Mouse (Mus musculus) thymus, adult 2 months (tissue): ENCODE data around the gene Pdcd4. TPM values are rescaled to one million over a fixed set of nuclear protein-coding genes. Genes with fewer than 3 reads are reported as not detected.
"Not testable (repeated sequence)": the region's sequence is repeated elsewhere in the genome, so short reads cannot be mapped to it uniquely, and the experiment has no call there.

Source experiments
- DNase-seq: peaks from one replicate; pipeline ENCODE4 v3.0.0; 2021
- H3K27ac ChIP-seq: fragments of 200-500 bp; 2 replicates; pipeline ENCODE4 v1.5.1; 2012; ENCODE audit warnings: low read length, control low read depth; ENCODE audit not compliant: control insufficient read depth, insufficient read depth
- H3K27me3 ChIP-seq: fragments of 200-500 bp; 2 replicates; pipeline ENCODE4 v1.6.1; 2012; ENCODE audit warnings: mild to moderate bottlenecking, low read length, moderate library complexity, mixed read lengths; ENCODE audit not compliant: control insufficient read depth, insufficient read depth
- H3K36me3 ChIP-seq: fragments of 200-500 bp; 2 replicates; pipeline ENCODE4 v1.6.1; 2012; ENCODE audit warnings: mild to moderate bottlenecking, low read length, moderate library complexity; ENCODE audit not compliant: control insufficient read depth, insufficient read depth
- H3K4me1 ChIP-seq: fragments of 200-500 bp; replicated peaks from 2 replicates; pipeline ENCODE4 v1.6.1; 2012; ENCODE audit warnings: low read length; ENCODE audit not compliant: control insufficient read depth, insufficient read depth
- H3K4me3 ChIP-seq: fragments of 200-500 bp; 2 replicates; pipeline ENCODE4 v1.5.1; 2012; ENCODE audit warnings: mild to moderate bottlenecking, low read length, control low read depth, moderate library complexity; ENCODE audit not compliant: control insufficient read depth, insufficient read depth
- CTCF ChIP-seq: fragments of 200-500 bp; IDR thresholded peaks from 2 replicates; pipeline ENCODE4 v1.5.1; 2012; ENCODE audit warnings: mild to moderate bottlenecking, control low read depth, low read length, moderate library complexity, borderline replicate concordance; ENCODE audit not compliant: control insufficient read depth, poor library complexity, insufficient read depth; ENCODE audit errors: extremely low read depth
- POLR2A ChIP-seq: fragments of 200-500 bp; IDR thresholded peaks from 2 replicates; pipeline ENCODE4 v1.6.1; 2012; ENCODE audit warnings: mild to moderate bottlenecking, low read length, control low read depth, moderate library complexity; ENCODE audit not compliant: control insufficient read depth, poor library complexity, insufficient read depth; ENCODE audit errors: extremely low read depth
- WGBS: fragments of 180-500 bp; shearing (Covaris S2); methylation state at CpG from one replicate; pipeline ENCODE4 v1.1.7; 2018; 5-methylcytosine and 5-hydroxymethylcytosine counted together
- polyA plus RNA-seq: library from polyadenylated mRNA; depleted of rRNA; stranded (reverse); fragments of >200 nt; gene quantifications from 2 replicates; pipeline ENCODE4 v1.2.3, GENCODE M21; 2012; rRNA removed

The Pdcd4 gene
- polyA plus RNA-seq, 1 experiment: 18.2 TPM

- WGBS: 93% methylated on average over 4 of the region's 4 CpGs
- Histone ChIP-seq H3K27me3 (no peaks in the 10 kb centered on the region), H3K27ac (no peak overlapping the region), H3K4me1 (no peaks in the 10 kb centered on the region), H3K36me3 (no peaks in the 10 kb centered on the region), H3K4me3 (no peak overlapping the region)
- no peak for TF ChIP-seq POLR2A
- no peak for TF ChIP-seq CTCF
- no peak for DNase-seq
Observed at GRCm38 (mm10) chr19:53962511-53962910, 70.5 kb downstream of the Pdcd4 start.

GRCm38 (mm10) chr19:53964347-53964746 lies 72.3 kb downstream of the Pdcd4 start:
- not testable (repeated sequence) for DNase-seq, H3K4me3 ChIP-seq, H3K36me3 ChIP-seq, H3K27me3 ChIP-seq, H3K4me1 ChIP-seq, H3K27ac ChIP-seq
- 97% methylated on average over 3 of the region's 3 CpGs for WGBS

DNA sequence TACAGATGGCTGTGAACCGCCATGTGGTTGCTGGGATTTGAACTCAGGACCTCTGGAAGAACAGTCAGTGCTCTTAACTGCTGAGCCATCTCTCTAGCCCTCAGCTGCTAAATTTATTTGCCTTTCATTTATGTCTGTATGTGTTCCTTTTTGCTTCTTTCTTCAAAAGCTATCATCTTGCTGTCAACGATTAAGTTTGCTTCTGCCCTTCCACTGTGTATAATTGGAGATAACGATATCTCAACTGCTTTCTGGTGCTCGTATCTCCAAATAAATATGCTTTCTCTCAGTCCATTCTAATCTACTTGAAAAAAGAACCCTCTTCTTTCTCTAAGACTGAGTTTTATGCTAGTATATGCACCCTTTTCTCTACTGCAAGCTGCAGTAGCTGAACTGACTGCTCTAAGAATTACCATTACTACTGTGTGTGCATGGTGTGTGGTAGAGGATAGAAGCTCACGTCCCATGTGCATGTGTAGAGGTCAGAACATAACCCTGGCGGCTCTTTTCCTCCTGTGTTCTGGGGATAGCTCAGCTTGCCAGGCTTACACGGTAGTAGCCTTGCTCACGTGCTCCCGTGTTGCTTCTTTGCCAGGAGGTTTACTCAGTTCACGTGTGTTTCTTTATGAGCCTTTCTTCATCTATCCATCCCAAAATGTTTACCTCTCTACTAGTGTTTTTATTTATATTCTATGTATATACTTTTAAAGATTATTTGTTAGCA lies 73.0 kb downstream of the Pdcd4 start:
- Histone ChIP-seq H3K36me3 (no peaks in the 10 kb centered on the region), H3K4me1 (no peaks in the 10 kb centered on the region), H3K4me3 (no peak overlapping the region), H3K27ac (no peak overlapping the region), H3K27me3 (no peaks in the 10 kb centered on the region)
- no peak for DNase-seq
- WGBS: 92% methylated on average over 10 of the region's 10 CpGs
- TF ChIP-seq CTCF (no peak), POLR2A (no peak)

DNA sequence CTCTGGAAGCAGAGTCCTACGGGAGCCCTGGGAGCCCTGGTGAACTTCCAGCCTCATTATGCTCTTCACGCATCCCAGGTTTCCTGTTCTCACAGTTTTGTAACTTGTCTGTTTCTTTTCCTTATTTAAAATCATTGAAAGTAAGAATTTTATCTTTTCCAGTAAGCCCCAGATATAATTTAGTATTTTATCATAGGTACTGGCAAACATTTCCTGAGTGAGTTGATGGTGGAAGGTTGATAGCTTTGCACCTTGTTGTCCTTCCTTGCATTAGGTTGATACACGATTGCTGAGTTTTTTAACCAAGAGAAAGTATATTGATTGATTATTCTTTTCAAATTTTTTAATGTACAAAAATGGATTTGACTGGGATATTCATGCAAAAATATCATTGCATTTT lies 77.2 kb downstream of the Pdcd4 start:
- Histone ChIP-seq H3K36me3 (no peaks in the 10 kb centered on the region), H3K4me3 (no peak overlapping the region), H3K27me3 (no peaks in the 10 kb centered on the region), H3K4me1 (no peaks in the 10 kb centered on the region), H3K27ac (no peak overlapping the region)
- 95% methylated on average over 3 of the region's 3 CpGs for WGBS
- TF ChIP-seq CTCF (no peak), POLR2A (no peak)
- DNase-seq: no peak

DNA sequence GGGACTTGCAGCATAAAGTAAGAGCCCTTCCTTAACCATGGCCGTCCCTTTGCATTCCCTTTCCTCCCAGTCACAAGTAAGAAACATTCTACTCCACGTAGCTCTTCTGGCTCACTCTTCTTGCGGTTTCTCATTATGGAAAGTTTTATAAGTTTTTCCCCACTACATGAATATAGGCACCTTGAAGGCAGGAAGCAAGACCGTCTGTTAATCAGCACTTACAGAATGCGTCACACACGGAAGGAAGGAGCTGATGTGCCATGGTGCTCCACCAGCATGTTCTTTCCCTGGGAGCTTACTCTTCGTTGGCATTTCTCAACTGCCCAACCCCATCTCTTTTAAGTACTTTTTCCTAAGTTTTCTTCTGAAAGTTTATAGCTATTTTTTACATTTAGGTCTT lies 79.9 kb downstream of the Pdcd4 start:
- Histone ChIP-seq H3K27ac (no peak overlapping the region), H3K27me3 (no peaks in the 10 kb centered on the region), H3K4me1 (no peaks in the 10 kb centered on the region), H3K36me3 (no peaks in the 10 kb centered on the region), H3K4me3 (no peak overlapping the region)
- TF ChIP-seq POLR2A (no peak), CTCF (no peak)
- WGBS: 86% methylated on average over 7 of the region's 7 CpGs
- DNase-seq: no peak

GRCm38 (mm10) chr19:53973656-53974055 lies 81.6 kb downstream of the Pdcd4 start:
- H3K4me1 ChIP-seq: no peaks in the 10 kb centered on the region
- no peak overlapping the region for H3K4me3 ChIP-seq
- DNase-seq: no peak
- H3K27me3 ChIP-seq: no peaks in the 10 kb centered on the region
- TF ChIP-seq CTCF (no peak), POLR2A (no peak)
- no peaks in the 10 kb centered on the region for H3K36me3 ChIP-seq
- 26% methylated on average over 1 of the region's 1 CpGs for WGBS
- H3K27ac ChIP-seq: no peak overlapping the region

Other genes starting within 250 kb of the Pdcd4 start
- 1.4 and 9.8 TPM in 2 replicates for gene Rbm20, start 214.9 kb upstream of the Pdcd4 start, polyA plus RNA-seq
- 14.9 and 18.6 TPM in 2 replicates for gene Shoc2, start 52.1 kb downstream of the Pdcd4 start, polyA plus RNA-seq
- gene Bbip1, start 52.4 kb downstream of the Pdcd4 start, polyA plus RNA-seq: 13.0 and 16.3 TPM in 2 replicates
- gene Adra2a, start 151.9 kb downstream of the Pdcd4 start, polyA plus RNA-seq: 2.6 and 3.0 TPM in 2 replicates